Mouse (Mus musculus) fat pad, adult 2 months (tissue): ENCODE data around the gene Hsd17b1.

Source experiments
- DNase-seq: peaks from one replicate; pipeline ENCODE4 v3.0.0-alpha.2; 2011; ENCODE audit warnings: low read depth, low spot score; ENCODE audit errors: extremely low read depth

The Hsd17b1 gene

DNA sequence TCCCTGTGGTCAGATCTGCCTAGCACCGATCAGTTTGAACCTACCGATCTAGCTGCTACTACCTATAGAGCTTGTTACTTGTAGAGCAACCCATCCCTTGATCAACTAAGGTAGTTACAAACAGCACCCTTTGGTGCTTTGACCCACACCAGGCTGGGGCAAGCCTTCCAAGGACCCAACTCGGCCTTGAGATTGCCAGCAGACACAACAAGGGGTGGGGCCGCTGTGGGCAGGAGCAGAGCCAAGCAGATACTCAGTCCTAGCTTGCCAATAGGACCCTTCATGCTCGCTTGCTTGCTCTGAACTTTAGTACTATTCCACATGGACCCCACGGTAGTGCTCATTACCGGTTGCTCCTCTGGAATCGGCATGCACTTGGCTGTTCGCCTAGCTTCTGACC, at the start of gene Hsd17b1:
TSS of gene Hsd17b1 (plus strand) at position 291 of the 400 bp plus-strand sequence.
- no peak for DNase-seq

DNA sequence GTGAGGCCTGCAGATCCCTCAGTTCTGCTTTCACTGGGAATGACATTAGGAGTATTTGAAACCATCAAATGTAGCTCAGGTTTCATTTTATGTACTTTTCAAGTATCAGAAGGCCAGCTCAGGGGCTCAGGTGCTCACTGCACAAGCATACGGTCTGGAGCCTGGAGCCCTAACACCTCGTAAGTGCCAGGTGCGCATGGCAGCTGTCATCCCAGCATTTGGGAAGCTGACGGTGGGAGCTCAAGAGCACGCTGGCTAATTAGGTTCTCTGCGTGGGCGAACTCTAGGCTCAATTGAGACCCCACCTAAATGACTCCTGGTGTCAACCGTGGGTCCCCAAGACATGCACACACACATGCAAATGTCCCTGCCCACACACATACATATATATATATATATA, 48.9 kb upstream of the Hsd17b1 start:
- DNase-seq: no peak

DNA sequence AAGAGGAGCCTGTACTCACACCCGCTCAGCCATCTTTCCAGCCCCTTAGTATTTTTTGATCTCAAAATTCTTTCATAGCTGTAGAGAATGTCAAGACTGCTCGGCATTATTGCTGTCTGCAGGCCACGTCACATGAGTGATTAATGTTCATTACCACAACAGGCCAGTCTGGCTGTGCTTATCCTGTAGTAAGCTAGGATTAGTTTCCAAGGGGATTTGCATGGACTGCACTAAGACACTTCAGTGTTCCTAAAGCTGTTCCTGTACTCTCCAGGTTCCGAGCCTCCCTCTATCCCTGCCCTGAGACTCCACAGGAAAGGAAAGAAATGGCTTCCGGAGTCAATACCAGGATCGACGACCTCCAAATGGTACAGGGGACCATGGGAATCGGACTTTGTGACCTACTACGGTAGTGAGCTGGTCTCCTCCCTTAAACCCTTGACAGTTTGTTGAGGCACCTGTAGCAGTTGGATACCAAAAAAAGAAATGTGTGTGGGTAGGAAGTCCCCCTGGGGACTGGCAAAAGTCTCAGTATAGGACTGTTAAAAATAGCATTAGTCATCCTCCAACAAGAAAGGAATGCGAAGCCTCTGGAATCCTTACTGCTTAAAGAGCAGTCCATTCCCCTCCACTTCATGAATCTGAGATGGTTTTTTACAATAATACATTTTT, 47.9 kb upstream of the Hsd17b1 start:
- DNase-seq: no peak

DNA sequence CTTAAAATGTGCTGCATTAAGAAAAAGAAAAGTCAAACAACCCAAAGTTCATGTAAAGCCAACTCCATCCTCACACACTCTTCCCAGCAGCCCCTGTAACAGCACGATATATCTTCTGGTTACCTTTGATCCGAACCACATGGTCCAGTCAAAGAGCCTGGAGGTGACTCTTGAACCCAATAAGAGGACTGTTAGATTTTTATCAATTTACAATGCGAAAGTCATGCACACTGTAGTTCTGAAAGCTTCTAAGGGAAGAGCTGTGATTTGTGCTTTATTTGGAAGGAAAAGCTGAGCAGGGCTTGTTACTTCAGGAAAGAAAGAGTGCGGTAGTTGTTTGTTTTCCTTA, 47.4 kb upstream of the Hsd17b1 start:
- no peak for DNase-seq

DNA sequence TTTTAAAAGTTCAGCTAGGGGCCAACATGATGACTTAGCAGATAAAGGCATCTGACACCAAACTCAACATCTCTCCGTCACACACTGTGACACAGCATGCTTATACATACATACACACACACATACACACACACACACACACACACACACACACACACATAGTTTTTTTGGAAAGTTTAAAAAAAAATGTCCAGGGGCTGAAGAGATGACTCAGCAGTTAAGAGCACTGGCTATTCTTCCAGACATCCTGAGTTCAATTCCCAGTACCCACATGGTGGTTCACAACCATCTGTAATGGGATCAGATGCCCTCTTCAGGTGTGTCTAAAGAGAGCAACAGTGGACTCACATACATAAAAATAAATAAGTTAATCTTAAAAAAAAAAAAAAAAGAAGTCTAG, 46.7 kb upstream of the Hsd17b1 start:
- no peak for DNase-seq

DNA sequence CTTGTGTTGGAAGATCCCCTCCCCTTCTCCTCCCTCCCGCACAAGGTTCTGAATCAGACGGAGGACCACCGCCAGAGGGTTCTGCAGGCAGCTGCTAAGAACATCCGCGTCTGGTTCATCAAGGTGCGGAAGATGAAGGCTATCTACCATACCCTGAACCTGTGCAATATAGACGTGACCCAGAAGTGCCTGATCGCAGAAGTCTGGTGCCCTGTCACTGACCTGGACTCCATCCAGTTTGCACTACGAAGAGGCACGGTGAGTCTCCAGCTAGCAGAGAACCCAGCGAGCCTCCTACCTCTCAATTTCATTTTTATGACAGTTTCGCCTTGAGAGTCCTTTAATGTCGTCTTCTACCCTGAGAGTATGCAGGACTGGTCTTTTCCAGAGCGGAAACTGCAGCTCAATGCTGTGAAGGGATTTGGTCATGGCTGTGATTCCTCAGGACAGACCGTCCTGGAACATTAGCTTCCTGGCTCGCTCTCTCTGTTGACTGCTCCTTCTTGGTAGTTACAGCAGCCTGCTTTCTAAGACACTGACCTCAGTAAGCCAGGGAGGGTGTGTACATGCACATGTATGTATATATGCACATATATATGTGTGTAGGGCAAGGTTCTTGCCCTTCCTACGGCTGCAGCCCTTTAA, 44.2 kb upstream of the Hsd17b1 start:
- no peak for DNase-seq

DNA sequence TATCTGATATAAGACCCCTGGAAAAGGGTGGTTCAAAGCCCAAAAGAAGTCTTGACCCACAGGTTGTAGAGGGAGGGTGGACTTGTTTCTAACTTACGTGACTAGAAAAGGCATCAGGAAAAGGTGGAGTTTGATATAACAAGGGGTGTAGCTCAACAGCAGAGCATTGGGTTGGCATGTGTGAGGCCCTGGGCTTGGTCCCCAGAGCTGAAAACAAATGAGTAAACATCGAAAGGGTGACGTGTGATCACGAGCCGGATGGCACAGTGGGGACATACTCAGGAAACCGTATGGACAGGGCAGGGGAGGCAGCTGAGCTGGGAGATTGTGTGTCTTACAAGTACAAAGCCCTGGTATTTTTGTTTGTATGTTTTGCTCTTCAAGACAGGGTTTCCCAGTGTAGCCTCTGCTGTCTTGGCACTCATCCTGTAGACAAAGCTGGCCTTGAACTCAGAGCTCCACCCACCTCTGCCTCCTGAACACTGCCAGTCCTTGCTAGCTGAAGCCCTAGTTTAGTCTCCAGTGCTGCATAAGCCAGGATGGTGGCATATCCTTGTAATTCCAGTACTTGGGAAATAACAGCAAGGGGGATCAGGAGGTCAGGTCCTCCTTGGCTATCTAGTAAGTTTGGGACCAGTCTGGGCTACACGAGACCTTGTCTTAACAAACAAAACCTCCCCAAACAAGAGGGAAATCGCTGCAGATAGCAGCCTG, 43.4 kb upstream of the Hsd17b1 start:
- DNase-seq: no peak

DNA sequence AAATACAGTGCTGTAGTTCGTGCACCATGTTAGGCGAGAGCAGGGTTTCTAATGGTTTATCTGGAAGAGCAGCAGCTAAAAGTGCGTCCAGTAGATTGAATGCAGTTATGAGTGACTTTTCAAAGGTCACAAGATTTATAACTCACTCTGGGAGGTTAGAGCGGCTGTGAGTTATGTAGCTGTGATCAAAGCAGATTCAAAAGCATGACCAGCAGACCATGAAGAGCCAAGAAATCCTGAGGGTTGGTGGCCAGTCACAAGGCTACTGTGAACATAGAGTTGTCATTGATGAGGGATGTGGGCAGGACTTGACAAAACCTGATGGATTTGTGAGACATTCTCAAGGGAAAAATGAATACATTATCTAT, 42.9 kb upstream of the Hsd17b1 start:
- DNase-seq: no peak

DNA sequence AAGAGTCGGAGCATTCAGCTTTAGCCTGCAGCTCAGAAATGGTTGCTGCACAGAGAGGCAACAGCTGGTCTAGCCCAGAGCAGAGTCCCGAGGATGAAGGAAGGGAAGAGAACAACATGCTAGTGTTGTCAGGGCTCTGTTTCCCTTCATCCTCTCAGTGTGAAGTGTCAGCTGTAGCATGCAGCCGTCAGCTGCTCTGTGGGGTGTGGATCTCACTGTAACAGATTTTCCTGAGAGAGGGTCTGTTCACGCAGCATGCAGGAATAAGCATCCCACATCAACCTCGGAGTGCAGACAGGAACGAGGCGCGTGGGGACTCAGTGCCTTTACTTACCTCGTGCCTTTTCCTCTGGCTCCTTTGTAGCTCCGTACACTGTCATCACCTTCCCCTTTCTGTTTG, 40.4 kb upstream of the Hsd17b1 start:
- DNase-seq: no peak

DNA sequence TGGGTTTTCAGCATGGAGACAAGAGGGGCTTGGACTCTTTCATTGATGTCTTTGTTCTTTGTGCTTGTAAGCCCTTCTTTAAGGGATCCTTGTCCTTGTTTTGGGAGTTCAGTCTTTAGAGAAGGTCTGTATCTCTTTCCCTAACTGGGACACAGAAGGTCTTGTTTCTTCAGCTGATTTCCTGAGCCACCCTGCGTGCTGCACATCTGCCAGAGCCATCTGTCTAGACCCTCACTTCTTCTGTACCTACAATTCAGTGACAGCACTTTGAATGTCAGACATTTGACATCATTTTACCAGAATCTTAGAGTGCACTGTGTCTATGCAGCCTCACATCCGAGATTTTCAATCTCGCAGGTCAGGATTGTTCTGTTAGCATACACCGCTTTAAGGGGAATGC, 32.4 kb upstream of the Hsd17b1 start:
- DNase-seq: no peak

DNA sequence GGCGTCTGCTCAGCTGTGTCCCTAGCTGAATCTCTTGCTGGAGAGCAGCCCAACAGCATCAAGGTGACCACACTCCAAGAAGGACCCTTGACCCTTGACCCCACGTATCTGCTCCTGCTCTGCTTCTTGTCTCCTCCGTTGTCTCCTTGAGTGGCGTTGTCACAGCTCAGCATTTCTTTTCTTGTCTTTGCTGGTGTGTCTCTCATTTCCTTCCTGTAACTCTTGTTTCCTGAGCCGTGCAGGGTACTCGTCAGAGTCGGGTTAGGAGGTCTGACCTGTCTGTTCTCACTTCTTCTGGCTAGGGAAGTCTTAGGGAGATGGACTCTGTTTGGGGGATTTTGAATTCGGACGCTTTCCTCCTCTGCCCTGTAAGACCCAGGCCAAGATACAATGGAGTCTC, 31.8 kb upstream of the Hsd17b1 start:
- DNase-seq: no peak

DNA sequence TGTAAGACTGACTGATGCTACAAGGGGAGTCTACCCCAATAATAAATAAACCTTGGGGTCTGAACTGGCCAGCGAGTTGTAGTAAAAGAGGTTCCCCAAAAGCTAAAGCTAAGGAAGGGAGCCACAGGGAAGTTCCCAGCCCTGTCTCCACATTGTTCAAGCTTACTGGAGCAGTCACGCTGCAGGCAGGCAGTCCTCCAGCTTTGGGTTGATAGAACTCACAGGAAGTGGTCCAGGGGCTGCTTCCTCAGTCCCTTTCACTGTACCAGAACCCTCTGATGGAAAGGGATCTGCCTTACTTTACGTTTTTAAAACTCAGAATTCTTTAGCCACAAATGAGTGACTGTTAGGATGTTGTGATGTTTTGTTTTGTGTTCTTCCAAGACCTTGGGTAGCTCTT, 30.7 kb upstream of the Hsd17b1 start:
- DNase-seq: no peak

DNA sequence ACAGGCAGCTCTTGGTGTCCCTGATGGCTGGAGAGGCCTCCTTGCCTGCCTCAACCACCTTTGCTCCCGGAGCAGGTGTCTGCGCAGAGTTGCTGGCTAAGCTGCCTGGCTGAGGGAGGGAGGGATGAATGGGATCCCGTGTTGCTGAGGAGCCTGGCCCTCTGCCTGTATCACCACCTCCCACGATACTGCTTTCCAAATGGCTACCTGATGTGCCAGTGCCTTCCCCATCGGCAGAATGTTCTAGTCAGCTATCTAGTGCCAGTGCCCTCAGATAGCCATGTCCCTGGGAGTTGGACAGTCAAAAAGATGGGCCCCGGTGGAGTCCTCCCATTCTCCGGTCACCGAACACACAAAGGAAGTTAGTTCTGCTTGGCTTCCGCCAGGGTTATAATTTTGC, 27.9 kb upstream of the Hsd17b1 start:
- DNase-seq: no peak

DNA sequence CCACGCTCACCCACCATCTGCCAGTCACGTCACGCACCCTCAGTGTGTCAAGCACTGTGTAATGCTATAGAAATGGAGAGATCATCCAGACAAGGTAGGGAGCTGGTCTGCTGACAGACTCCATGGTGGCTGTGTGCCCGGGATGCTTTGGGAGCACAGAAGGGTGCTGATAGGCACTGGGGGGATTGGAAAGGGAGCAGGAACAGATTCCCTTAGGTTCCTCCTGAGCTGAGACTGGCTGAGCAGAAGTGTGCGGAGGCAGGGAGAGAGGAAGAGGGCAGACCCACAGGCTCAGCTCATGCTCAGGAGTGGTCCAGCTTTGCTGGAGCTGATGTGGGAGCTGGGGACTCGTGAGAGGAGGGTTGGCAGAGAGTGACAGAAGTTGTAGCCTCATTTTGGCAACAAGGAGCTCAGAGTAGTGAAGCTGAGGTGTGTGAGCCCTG, 27.1 kb upstream of the Hsd17b1 start:
- DNase-seq: no peak

DNA sequence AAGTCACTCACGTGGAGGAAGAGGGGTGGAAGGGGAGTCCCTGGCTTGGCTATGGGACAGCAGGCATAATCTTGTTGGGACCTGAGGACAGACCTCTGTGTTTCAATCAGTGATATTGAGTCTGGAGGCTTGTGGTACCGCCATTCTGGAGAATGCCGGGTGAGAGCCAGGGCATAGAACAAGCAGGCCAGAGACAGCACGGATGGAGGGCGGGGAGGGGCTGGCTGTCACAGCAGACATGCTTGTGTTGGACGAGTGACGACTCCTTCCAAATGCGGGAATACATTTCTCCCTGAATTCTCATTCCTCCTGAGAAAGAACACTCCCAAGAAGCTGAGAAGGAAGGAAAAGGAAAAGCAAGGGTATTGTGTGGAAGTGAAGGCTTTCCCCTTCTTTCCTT, 26.6 kb upstream of the Hsd17b1 start:
- no peak for DNase-seq

DNA sequence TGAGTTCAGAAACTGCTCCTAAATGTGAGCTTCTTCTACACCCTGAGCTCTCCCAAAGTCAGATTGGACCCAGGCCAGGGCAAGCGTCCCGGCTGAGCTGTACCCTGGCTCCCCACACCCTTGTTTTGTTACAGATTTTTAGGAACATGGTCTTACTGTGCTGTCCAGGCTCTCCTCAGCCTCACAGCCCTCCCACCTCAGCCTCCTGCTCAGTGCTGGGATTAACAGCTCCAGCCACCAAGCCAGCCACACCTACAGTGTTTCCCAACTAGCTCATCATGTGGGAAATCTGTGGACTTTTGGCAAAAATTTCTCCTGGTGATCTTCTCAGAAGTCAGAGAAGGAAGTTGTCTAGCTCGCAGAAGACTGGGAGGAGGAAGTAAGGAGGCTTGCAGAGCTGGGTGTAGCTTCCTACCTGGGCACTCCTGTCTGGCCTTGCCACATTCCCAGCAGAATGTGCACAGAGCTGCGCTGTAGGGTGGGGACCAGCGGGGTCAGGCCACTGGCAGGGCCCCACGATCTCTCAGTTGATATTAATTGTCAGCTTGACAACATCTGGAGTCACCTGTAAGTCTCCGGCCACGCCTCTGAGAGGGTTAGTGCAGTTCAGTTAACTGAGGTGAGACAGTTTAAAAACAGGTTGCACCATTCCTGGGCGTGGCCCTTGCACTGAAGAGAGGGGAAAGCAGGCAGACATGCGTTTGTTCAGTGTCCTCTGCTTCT, 25.3 kb upstream of the Hsd17b1 start:
- DNase-seq: no peak

DNA sequence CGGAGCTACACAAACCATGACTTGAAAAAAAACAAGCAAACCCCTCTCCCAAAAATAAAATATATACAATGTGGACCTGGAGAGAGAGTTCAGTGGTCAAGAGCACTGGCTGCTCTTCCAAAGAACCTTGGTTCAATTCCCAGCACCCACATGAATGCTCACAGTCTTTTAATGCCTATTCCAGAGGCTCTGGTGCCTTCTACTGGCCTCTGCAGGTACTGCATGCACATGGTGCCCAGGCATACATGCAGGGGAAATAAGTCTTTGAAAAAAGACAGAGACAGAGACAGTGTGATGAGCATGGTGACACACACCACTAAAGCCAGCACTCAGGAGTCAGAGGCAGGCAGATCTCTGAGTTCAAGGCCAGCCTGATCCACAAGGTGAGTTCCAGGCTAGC, 24.2 kb upstream of the Hsd17b1 start:
- DNase-seq: no peak

DNA sequence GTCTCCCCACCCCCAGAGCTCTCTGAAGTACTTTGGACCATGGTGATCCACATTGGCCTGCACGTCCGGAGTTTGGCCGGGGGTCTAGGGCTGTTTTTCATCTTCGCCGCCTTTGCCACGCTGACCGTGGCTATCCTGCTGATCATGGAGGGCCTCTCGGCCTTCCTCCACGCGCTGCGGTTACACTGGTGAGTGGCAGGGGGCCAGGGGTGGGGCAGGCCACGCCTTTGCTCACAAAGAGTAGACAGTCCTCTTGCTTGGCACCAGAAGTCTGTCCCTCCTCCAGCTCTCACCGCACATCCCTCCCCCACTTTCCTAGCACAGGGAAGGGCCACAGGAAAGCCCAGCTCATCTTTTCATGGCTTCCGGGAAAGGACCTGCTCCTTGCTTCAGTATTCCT, 22.8 kb upstream of the Hsd17b1 start:
- no peak for DNase-seq

DNA sequence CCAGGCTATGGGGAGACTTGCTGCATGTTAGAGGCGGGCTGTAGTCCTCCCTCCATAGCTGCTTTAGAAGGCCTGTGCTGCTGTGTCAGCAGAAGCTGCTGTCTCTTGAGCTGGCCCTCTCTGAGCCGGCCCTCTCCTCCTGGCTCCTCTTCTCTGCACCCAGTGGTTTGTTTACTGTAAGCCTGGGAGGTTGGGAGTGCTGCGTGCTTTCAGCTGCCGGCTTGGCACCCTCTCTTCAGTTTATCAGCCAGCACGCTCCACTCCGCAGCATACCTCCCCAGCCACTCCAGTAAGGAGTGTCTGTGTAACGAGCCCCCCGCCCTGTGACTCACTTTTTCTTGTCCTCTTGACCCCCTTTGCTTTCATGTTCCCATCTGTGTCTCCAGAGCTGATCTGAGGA, 21.3 kb upstream of the Hsd17b1 start:
- DNase-seq: no peak

DNA sequence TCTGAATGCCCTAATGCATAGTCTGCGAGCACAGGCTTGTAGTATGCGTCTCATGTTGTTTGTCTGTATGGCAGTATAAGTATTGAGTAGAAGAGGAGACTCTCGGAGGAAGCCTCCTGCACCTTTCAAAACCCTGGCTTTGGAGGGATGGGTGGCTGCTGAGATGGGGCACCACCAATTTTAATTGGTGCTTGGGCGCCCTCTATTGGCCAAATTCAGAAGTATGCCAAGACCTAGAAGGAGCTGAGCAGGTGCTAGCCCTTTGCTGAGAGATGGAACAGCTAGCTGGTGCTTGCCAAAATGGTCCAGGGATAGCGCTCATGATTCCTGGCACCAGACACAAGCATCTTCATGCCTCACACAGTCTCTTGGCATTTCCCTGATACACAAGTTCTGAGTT, 20.4 kb upstream of the Hsd17b1 start:
- no peak for DNase-seq

DNA sequence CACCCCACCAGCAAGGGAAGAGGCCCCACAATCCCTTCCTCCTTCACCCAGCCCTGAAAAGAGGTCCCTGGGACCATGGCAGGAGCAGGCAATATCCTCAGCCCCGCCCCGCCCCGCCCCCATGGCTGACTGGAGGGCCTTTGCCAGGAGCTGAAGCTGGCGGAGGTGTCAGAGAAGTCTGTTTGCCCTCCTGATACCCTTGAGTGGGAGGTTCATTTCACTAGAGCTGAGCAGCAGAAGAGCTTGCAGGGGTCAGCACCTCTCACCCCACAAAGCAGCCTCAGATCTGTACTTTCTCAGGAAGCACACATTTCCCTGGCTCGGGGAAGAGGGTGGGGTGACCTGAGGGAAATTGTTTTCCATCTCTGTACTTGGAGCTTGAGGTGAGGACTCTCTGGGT, 19.5 kb upstream of the Hsd17b1 start:
- no peak for DNase-seq

DNA sequence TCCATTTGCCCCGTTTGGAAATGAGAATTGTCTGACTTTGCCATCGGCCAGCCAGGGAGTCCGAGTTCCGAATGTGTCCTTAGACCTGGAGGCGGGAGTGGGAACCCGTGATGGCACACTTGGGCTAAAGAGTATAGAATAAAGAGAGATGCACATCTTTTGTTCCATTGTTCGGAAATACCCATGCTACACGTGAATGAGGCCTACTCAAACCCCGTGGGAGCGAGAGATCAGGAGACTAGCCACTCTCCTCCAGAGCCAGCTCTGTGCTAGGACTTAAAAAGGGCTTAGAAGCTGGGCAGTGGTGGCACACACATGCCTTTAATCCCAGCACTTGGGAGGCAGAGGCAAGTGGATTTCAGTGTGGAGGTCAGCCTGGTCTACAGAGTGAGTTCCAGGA, 18.7 kb upstream of the Hsd17b1 start:
- DNase-seq: no peak
